Mouse (Mus musculus) ES-E14 (cell line): Measurements from ENCODE around the gene Usp47.

Experiments used
- CHD2 ChIP-seq: IDR thresholded peaks from 2 replicates; pipeline ENCODE4 v1.6.1; 2014; ENCODE audit warnings: mild to moderate bottlenecking, low read depth, low read length, inconsistent platforms
- HCFC1 ChIP-seq: IDR thresholded peaks from 2 replicates; pipeline ENCODE4 v1.6.1; 2012; ENCODE audit warnings: low read length, inconsistent platforms, borderline replicate concordance; ENCODE audit not compliant: insufficient read depth
- MAFK ChIP-seq: IDR thresholded peaks from 2 replicates; pipeline ENCODE4 v1.6.1; 2014; ENCODE audit warnings: mild to moderate bottlenecking, low read depth, low read length, inconsistent platforms; ENCODE audit not compliant: insufficient read depth
- ZC3H11A ChIP-seq: IDR thresholded peaks from 2 replicates; pipeline ENCODE4 v1.6.1; 2012; ENCODE audit warnings: low read depth, mild to moderate bottlenecking, inconsistent platforms, low read length, borderline replicate concordance
- ZNF384 ChIP-seq: IDR thresholded peaks from 2 replicates; pipeline ENCODE4 v1.6.1; 2012; ENCODE audit warnings: low read depth, low read length, inconsistent platforms

GRCm38 (mm10) chr7:112138168-112138508 lies 114.8 kb downstream of the Usp47 start:
- no peak for TF ChIP-seq CHD2
- no peak for TF ChIP-seq ZC3H11A
- TF ChIP-seq HCFC1, result no peak
- no peak for TF ChIP-seq MAFK
- no peak for TF ChIP-seq ZNF384
